Mouse (Mus musculus) liver, embryonic 14.5 days (tissue): ENCODE measurements at regions not wholly inside any gene's neighbourhood (a gene's known extent, or its start where the extent isn't known, plus 50 kb on each side); places are given as distances from the start of the nearest gene placed in this dataset.

Experiments used
- ATAC-seq: fragments of 200-750 bp; cut with Nextera tagmentation; 2 replicates; pipeline ENCODE4 v1.8.0; 2017; ENCODE audit warnings: moderate number of reproducible peaks, mild to moderate bottlenecking, moderate library complexity; ENCODE audit not compliant: insufficient read depth
- DNase-seq, 3 experiments: peaks; one replicate each; pipeline ENCODE4 v3.0.0-alpha.2; 2012 to 2013; ENCODE audit warnings: low read depth in 3 of 3, low spot score in 3 of 3
- H3K27ac ChIP-seq: fragments of 300-500 bp; sonication (generic); 2 replicates; pipeline ENCODE4 v1.5.1; 2014; ENCODE audit warnings: moderate library complexity, mild to moderate bottlenecking, control low read depth, inconsistent platforms
- H3K27me3 ChIP-seq: fragments of 300-500 bp; sonication (generic); 2 replicates; pipeline ENCODE4 v1.6.1; 2014; ENCODE audit warnings: mild to moderate bottlenecking, low read length, moderate library complexity; ENCODE audit not compliant: control insufficient read depth, insufficient read depth
- H3K36me3 ChIP-seq: fragments of 300-500 bp; sonication (generic); replicated peaks from 2 replicates; pipeline ENCODE4 v1.6.1; 2014; ENCODE audit warnings: low read depth; ENCODE audit not compliant: control insufficient read depth, insufficient read depth
- H3K4me1 ChIP-seq, 2 experiments: fragments of 200-500 bp in 1 of 2; fragments of 300-500 bp in 1 of 2; sonication (generic) in 1 of 2; replicated peaks; 2 replicates each; pipeline ENCODE4 v1.6.1; 2012 to 2014; ENCODE audit warnings: antibody characterized with exemption in 1 of 2, inconsistent platforms in 1 of 2, low read length in 1 of 2; ENCODE audit not compliant: control insufficient read depth in 2 of 2, insufficient read depth in 2 of 2
- H3K4me2 ChIP-seq: fragments of 300-500 bp; sonication (generic); 2 replicates; pipeline ENCODE4 v1.6.1; 2014; ENCODE audit warnings: low read depth, mild to moderate bottlenecking, control low read depth, moderate library complexity
- H3K4me3 ChIP-seq, 2 experiments: fragments of 200-500 bp in 1 of 2; fragments of 300-500 bp in 1 of 2; sonication (generic) in 1 of 2; 2 replicates each; pipeline ENCODE4 v1.5.1; 2012 to 2014; ENCODE audit warnings: low read depth in 2 of 2, low read length in 2 of 2, mild to moderate bottlenecking in 2 of 2, control low read depth in 1 of 2, inconsistent platforms in 1 of 2, moderate library complexity in 1 of 2; ENCODE audit not compliant: insufficient read depth in 1 of 2
- H3K9ac ChIP-seq: fragments of 300-500 bp; sonication (generic); replicated peaks from 2 replicates; pipeline ENCODE4 v1.6.1; 2014; ENCODE audit warnings: mild to moderate bottlenecking, control low read depth, moderate library complexity
- H3K9me3 ChIP-seq: fragments of 300-500 bp; sonication (generic); 2 replicates; pipeline ENCODE4 v1.6.1; 2016; ENCODE audit warnings: low read length, mixed read lengths; ENCODE audit not compliant: control insufficient read depth
- CTCF ChIP-seq: IDR thresholded peaks from 2 replicates; pipeline ENCODE4 v1.5.1; 2016; ENCODE audit warnings: antibody characterized with exemption, low read depth, control low read depth
- EP300 ChIP-seq: IDR thresholded peaks from 2 replicates; pipeline ENCODE4 v1.6.1; 2016; ENCODE audit warnings: antibody characterized with exemption, low read depth
- WGBS: fragments of 180-500 bp; shearing (Covaris S2); extraction: QIAGEN DNeasy Blood & Tissue Kit; methylation state at CpG from one replicate; pipeline ENCODE4 v1.1.7; 2014; ENCODE audit not compliant: insufficient replicate concordance; 5-methylcytosine and 5-hydroxymethylcytosine counted together

- H3K9me3 ChIP-seq, result no peaks in the 10 kb centered on the region
- H3K9ac ChIP-seq, result no peak overlapping the region
- ATAC-seq, result no peak
- WGBS, result 48% methylated on average over 4 of the region's 4 CpGs
- no peaks in the 10 kb centered on the region for H3K27me3 ChIP-seq
- DNase-seq, result no peak
- H3K36me3 ChIP-seq, result no peaks in the 10 kb centered on the region
- no peak overlapping the region for H3K27ac ChIP-seq
- no peak overlapping the region for H3K4me2 ChIP-seq
- H3K4me3 ChIP-seq, result no peak overlapping the region
- H3K4me1 ChIP-seq, result no peaks in the 10 kb centered on the region
- TF ChIP-seq CTCF (no peak), EP300 (no peak)
Measured at GRCm38 (mm10) chr13:25751409-25751777, 481.1 kb upstream of the Nrsn1 start.

DNA sequence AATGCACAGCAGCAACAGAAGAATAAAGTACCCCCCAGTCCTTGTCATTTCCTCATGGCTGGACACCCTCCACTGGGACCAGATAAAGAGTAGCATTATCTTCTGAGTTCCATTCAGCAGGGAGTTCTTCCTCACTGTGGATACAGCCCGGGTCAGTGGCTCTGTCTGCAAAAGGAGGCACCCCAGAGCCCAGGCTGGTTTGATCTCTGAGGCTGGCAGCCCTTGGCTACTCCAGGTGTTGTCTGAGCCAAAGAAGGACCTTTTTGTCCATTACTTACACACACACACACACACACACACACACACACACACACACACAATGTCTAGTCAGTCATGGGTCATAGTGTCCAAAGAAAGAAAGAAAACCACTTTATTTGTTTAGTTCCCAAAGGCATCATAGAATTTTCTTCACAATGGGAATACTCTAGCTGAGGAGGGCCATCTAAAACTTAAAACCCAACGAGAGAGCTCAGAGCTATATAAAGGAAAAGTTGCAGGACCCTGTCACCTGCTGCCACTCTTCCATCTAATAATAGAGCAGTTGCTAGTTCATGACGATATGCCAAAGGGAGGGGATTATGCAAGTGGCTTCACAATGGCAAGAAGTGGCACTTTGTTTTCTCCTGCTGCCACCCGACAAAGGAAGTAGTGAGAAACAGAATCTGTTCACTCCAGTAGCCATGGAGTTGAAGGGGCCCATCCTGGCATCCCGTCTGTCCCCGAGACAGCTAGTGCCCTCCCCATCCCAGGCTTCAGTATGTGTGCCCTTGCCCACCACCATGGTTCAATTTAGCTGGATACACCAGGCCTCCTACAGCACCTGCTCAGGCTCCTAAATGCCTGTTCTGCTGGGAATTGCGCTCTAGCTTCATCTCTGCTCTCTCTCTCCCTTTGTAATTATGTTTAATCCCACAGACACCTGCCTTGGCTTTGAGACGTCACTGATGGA is 480.4 kb upstream of the Nrsn1 start:
- Histone ChIP-seq H3K4me2 (no peak overlapping the region), H3K4me3 (no peak overlapping the region), H3K4me1 (no peaks in the 10 kb centered on the region), H3K27ac (no peak overlapping the region), H3K36me3 (no peaks in the 10 kb centered on the region), H3K27me3 (no peaks in the 10 kb centered on the region), H3K9me3 (no peaks in the 10 kb centered on the region), H3K9ac (no peak overlapping the region)
- ATAC-seq (no peak), DNase-seq (no peak)
- 40% methylated on average over 8 of the region's 8 CpGs for WGBS
- TF ChIP-seq CTCF (no peak), EP300 (no peak)

DNA sequence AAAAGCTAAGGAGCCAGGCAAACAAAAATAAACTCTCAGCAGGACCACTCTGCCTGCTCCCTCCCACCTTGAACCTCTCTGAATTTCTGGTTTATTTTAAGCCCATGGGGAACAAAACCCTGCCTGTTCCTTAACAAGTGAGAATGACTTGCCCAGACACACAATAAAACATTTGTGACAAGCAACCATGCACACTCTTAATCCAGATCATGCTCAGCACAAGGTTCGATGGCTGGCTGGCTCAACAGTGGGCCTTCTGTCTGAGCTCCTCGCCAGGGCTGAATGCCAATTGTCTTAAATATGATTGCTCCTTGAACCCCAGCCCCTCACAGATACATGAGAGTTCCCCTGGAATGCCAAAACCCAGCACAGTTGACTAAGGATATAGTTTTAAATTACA is 468.3 kb upstream of the Nrsn1 start:
- Histone ChIP-seq H3K4me3 (no peak overlapping the region), H3K27ac (no peak overlapping the region), H3K36me3 (no peaks in the 10 kb centered on the region), H3K9me3 (no peaks in the 10 kb centered on the region), H3K9ac (no peak overlapping the region), H3K27me3 (no peaks in the 10 kb centered on the region), H3K4me1 (no peaks in the 10 kb centered on the region), H3K4me2 (no peak overlapping the region)
- TF ChIP-seq CTCF (no peak), EP300 (no peak)
- ATAC-seq, result no peak
- 41% methylated on average over 2 of the region's 2 CpGs for WGBS
- no peak for DNase-seq

DNA sequence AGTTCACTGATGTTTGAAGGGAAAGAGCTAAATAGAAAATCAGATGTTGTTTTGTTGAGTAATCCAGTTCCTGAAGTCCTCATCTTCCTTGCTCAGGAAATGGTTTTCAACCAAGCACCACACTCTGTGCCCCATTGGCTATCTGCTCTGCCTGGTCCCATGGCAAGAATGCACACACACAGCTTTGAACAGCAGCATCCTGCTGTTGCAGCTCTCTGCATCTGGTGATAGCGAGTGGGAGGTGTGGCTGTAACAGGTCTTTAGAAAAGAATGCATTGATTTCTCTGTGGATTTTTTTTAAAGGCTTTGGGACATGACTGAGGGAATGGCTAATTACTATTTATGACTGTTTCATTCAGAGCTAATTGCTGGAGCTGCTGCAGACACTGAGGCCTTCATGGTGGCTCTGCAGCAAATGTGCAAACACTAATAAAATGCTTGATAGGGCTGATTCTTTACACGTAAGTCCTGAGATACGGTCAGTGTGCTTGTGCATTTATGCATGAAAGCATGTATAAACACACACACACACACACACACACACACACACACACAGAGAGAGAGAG is 459.1 kb upstream of the Nrsn1 start:
- Histone ChIP-seq H3K36me3 (no peaks in the 10 kb centered on the region), H3K9ac (no peak overlapping the region), H3K27me3 (no peaks in the 10 kb centered on the region), H3K4me2 (no peak overlapping the region), H3K27ac (no peak overlapping the region), H3K9me3 (no peaks in the 10 kb centered on the region), H3K4me3 (no peak overlapping the region), H3K4me1 (no peaks in the 10 kb centered on the region)
- no peak for DNase-seq
- 52% methylated on average over 3 of the region's 3 CpGs for WGBS
- ATAC-seq, result no peak
- TF ChIP-seq EP300, result no peak
- no peak for TF ChIP-seq CTCF

GRCm38 (mm10) chr13:25727504-25728095 is 457.3 kb upstream of the Nrsn1 start:
- Histone ChIP-seq H3K4me2 (no peak overlapping the region), H3K9me3 (no peaks in the 10 kb centered on the region), H3K4me1 (no peaks in the 10 kb centered on the region), H3K27me3 (no peaks in the 10 kb centered on the region), H3K36me3 (no peaks in the 10 kb centered on the region), H3K4me3 (no peak overlapping the region), H3K9ac (no peak overlapping the region), H3K27ac (no peak overlapping the region)
- WGBS, result 23% methylated on average over 1 of the region's 1 CpGs
- no peak for TF ChIP-seq CTCF
- TF ChIP-seq EP300, result no peak
- ATAC-seq (no peak), DNase-seq (no peak)
